Mouse (Mus musculus): ENCODE results near the gene Cdcp2.

Gene Cdcp2

DNA sequence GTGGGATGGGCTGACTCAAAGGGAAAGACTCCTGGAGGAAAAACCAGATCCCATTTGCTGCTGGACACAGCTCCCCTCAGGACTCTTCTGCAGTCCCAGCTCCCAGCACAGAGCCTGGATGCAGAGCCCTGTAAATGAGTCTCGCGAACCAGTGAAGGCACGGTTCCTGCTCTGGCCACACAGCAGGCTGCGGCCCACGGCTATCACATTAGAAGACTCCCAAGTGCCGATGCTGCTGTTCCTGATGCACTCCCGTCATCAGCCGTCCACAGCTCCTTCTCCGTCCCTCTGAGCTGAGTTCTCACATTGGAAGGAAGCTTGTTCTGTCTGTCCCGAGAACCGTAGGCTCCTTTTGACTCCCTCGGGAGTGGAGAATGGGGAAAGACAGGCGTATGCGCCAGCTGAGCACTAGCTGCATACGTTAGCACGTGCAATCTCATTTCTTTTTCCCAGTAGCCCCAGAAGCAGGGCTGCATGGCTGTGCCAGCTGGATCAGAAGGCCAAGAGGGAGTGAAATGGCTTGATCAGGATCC lies at the start of gene Cdcp2:
TSS of gene Cdcp2 (plus strand) at position 51 of the 533 bp plus-strand sequence.
- DNase-seq (ENCODE audit: low read depth, low spot score) = no peak

DNA sequence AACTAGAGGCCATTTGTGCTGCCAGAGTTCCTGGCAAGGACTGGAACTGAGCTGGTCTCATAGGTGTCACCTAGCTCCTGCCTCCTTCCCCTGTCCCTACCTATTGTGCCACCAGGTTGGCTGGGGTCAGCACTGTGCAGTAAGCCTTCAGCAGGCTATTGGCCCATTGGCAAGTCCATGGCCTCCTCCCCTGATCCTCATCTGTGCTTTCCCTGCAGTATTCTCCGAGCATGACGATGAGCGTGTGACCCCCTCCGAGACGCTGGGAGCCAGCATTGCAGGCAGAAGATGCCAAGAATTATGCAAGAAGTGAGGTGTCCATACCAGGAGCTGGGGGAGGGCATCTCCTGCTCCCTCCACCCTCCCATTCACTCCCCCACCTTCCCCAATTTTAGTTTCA lies 48.9 kb upstream of the Cdcp2 start:
- DNase-seq (ENCODE audit: low read depth, low spot score) = no peak

DNA sequence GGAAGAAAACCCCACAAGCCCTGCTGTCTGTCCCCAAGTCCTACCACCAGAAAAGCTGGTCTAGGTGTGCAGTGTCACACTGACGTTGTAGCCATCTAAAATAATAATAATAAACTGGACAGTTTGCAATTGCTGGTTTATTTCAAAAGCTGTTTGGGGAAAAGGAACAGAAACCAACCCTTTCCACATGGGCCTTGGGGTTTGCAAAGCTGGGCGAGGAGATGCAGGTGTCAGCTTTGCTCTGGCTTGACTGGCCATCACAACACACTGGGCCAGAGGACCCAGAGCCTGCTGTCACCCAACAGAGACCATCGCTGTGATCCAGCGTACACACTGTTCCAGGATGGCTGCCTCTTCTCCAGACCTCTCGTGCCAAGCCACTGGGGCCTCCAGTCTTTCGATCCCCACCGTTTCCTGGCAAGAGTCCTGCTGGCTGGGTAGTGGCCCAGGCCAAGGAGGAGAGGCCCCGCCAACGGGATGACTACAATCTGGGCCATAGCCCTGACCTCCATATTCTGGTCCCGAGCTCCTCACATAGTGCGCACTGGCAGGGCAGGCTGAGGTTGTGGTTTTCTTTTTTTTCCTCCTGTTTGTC lies 48.0 kb upstream of the Cdcp2 start:
- no peak for DNase-seq (ENCODE audit: low read depth, low spot score)

DNA sequence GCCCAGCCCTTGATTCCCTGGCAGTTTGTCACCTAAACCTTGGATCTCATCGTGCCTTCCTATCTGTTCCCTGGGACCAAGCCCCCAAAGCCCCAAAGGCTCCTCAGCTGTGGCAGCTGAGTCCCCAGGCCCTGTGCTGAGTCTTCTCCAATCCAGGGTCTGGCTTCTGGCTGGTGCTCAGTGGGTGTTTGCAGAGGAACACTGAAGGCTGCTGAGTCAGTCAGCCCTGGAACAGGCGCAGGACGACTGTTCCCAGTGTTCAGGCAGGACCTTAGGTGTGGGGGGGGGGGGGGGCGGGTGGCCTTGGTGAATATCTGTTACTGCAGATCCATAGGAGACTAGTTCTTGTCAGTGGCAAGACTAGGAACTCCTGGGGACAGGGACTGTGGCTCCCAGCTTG lies 44.8 kb upstream of the Cdcp2 start:
- no peak for DNase-seq (ENCODE audit: low read depth, low spot score)

DNA sequence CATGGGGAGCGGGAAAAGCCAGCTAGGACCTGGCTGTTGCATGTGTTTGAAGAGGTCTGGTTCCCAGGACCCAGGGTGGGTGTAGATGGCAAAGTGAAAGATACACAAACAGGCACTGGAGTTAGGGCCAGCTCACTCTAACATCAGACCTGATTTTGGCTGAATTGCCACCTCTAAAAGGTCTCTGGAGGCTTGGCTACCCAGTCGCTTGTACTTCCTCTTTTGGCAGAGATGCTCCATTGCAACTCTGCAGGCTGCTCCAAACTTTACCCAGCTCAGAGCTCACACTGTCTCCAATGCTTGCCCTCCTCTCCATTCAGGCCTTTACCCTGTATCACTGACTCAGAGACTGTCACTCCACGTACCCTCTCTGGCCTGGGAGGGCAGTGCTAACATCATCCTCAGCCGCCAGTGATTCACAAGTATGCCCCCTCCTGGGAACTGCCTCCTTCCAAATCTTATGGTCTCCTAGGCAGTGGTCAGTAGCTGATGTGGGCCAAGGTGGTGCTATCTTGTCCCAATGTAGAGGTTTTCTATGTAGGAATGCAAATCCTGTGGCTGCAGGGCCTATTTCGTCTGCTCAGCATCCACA lies 43.6 kb upstream of the Cdcp2 start:
- no peak for DNase-seq (ENCODE audit: low read depth, low spot score)

DNA sequence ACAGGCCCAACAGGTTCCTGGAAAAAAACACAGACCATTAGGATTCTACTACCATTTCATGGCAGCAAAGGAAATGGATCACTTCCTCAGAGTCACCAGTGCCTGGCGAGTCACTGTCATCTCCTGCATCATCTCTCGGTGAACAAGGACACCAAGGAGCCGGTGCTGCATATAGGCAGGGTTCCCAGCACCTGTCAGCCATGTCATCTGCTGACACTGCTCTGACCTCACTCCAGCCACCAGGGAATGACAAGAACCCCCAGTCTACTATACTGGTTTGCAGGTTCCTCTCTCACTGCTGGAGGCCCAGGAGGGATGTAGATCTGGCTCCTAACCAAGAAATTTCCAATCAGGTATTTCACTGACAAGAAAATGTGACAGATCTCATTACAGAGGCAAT lies 40.6 kb upstream of the Cdcp2 start:
- no peak for DNase-seq (ENCODE audit: low read depth, low spot score)

DNA sequence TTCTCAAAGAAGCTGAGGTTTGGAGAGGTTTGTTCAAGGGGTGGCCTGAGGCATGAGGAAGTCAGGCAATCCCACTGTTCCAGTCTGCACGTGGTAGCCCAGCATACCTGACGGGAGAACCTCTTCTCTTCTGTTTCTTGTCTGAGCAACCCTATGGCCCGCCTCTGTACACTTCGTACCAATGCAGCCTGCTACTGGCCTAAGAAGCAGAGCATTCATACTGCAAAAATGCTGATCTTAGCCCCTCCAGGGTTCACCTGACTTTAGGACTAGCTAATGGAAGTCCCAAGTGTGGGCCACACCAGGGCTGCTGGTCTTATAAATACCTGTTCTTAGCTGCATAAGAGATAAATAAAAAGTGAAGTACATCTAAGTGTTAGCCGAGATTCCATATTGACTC lies 38.3 kb upstream of the Cdcp2 start:
- no peak for DNase-seq (ENCODE audit: low read depth, low spot score)

DNA sequence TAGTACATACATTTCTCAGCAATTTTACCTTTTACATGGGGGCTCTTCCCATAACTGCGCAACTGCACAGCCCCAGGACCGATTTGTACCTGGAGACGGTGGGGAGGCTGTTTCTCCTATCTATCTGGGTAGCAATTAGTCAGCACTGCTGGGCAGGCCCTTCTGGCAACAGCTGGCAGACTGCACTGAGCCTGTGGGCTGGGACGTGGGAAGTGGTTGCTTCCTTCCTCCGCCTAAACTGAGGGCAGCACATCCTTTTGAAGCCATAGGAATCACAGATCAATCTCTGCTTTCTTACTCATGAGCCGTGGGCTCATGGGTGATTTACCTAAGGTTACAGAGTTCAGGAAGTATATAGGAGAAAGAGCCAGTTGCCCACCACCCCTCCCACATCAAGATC lies 37.9 kb upstream of the Cdcp2 start:
- no peak for DNase-seq (ENCODE audit: low read depth, low spot score)

DNA sequence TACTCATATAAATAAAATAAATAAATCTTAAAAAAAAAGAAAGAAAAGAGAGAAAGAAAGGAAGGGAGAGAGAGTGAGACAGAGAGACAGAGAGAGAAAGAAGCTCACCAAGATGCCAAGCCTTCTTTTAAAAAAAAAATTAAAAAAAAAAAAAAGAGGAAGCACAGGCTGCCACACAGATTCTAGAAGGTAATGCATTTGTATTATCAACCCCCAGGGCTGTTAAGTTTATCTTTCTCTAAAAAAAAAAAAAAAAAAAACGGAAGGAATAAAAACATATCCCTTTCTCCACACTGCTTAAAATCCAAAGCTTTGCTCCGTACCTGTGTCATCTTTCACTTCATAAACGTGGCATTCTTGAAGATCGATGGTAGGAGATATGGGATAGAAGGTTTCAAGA lies 35.1 kb upstream of the Cdcp2 start:
- no peak for DNase-seq (ENCODE audit: low read depth, low spot score)

DNA sequence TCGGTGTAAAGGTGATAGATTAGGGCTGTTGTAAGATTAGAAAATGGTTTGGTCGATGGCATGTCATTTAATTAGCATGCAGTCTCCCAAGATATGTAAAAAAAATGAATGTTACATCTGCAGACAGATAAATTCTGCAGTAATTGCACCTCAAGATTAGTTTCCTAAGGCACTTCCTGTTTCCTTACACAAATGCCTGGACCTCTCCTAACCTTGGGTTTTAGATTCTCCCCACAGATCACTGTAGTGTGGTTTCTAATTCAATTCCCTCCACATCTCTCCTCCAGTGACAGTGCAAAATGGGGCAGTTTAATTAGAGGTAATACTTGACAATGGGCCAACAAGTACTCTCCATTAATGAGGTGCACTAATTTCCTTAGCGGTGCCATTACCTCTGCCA lies 33.5 kb upstream of the Cdcp2 start:
- DNase-seq (ENCODE audit: low read depth, low spot score) = no peak

DNA sequence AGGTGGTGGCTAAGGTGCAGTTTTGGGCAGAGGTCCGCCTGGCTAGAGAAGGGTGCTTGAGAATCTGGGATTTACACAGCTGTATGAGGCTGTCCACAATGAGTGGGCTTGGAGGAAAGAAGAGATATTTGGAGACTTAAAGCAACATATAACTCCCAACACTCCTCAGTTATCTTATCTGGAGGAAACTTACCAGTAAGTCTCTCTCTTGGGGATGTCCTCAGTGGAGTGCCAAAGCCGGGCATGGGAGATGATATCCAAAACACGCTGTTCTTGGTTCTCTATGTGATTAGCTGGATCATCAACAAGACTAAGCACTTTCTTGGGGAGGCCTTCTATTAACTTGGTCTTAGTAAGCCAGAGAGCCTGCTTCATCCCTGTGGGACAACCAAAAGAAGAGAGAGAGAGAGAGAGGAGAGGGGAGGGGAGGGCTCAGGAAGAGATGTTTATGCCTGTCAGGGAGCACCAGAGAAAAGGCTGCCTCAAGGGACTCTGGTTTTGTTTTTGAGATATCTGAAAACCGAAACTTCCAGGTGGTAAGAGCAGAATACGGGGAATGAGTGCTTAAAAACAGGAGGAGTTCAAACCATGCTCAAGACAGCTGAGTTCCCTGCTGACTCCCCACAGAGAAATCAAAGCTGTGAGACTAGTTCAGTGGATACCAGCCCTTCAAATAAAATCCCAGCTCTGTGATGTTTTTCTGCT lies 32.1 kb upstream of the Cdcp2 start:
- no peak for DNase-seq (ENCODE audit: low read depth, low spot score)

DNA sequence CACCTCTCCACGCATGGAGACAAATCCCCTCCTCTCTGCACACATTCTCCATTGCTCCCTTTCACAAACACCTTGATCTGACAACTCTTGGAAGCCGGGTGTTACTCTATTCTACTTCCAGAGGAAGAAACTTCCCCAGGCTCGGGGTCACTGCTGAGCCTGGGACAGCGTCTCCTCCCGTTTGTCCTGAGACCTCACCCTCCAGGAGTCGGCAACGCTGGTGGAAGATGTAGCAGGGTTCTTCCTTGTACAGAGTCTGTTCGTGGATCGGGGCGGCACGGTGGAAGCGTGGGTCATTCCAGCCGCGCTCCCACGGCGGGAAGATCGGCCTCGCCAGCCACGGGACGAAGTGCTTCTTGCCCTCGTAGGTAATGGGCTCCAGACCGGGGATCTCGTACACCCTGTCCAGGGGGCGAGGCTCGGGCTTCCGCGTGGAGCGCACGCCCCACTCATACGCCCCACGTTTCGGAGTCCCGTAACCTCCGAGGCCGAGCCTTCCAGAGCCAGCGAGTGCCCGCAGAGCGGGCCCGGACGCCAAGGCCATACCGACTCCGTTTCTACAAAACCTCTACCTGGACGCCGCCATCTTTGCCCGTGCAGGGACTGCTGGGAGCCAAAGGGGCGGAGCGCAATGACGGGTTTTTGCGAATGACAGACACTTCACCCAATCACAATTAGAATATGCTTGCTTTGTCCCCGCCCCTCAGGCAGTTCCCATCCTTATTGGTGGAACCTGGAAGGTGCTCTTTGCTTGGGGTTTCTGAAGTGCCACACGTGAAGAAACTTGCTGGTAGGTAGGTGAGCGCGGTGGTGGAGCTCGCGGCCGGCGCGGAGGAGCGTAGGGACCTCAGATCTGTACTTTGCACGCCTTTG lies 30.2 kb upstream of the Cdcp2 start, which contains the start of the genes Mrpl37 and Cyb5rl:
TSS of gene Mrpl37 (minus strand) at position 617 of the 873 bp plus-strand sequence.
TSS of gene Cyb5rl (plus strand) at position 737 of the 873 bp plus-strand sequence.
- peak; percentile 95 for DNase-seq (ENCODE audit: low read depth, low spot score)

DNA sequence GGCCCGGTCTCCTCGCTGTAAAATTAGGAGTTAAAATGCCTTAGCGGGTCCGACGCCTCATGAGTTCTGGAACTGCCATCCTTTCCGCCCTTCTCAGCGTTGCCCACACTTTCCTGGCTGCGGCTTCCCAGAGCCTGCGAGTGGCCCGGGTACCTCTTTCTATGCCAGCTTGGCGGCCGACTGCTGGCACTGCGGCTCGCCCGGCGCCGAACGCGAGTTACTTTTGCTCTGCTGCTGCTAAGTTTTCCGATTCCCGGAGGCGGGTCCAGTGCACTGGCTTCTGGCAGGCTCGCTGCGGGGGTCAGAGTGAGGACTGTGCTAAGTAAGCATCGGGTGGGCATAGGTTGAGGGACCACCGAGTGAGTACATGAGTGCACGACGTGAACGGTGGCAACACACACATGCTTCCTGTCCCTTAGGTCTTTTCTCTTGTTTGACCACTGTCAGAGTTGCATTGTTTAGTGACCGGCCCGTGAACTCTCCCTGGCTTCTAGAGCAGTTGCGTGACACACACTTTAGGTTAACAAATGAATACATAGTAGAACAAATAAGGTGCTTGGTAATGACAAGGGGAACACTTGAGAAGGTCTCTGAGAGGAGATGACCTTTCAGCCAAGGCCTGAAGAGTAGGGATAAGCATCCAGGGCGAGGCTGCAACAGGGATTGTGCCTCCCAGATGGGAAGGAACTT lies 29.4 kb upstream of the Cdcp2 start:
- DNase-seq (ENCODE audit: low read depth, low spot score) = no peak

DNA sequence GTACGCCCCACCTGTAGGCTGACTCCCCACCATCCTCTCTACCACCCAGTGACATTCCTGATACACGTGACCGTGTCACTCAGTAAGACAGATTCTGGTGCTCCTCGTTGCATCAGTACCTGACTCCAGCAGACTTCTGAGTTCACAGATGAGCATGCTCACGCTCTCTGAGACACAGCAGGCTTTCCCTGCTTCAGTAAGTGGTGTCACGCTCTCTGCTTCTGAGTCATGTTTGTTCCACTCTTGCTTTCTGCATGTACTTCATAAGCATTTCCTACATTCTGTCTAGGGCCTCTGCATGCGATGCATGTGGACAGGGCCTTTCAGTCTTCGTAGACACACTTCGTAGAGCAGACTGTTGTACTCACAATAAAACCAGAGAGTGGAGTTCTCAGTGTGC lies 24.3 kb upstream of the Cdcp2 start:
- DNase-seq (ENCODE audit: low read depth, low spot score) = no peak

DNA sequence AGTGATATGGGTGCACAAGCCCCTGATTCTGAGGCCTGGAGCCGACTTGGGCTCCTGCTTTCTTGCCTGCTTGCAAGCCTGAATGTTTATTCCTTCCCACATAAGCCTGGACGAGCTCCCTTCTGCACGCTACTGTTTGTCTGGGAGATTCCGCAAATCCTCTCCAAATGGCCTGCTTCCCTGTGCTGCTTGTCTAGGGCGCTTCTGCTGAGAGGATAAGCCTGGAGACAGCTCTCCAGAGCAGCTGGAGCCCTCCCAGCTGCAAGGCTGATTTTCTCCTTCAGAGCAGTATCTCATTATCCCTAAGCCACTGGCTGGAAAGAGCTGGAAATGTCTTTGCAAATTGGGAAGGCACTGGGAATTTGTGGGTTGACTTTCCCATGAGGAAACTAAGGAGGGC lies 21.2 kb upstream of the Cdcp2 start:
- DNase-seq (ENCODE audit: low read depth, low spot score) = peak; percentile 38

DNA sequence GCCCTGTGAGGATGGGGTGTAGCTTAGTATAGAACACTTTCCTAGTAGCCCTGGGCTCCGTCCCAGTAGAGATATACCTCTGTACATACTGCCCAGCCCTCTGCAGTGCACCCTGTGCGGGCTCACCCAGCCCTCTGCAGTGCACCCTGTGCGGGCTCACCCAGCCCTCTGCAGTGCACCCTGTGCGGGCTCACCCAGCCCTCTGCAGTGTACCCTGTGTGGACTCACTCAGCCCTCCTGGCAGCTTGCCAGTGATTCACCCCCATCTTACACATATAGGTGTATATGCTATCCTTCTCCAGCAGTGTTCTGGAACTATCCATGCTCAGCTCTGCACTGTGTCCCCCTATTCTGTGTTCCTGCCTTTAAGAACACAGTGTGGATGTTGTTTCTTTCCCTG lies 17.8 kb upstream of the Cdcp2 start:
- no peak for DNase-seq (ENCODE audit: low read depth, low spot score)

DNA sequence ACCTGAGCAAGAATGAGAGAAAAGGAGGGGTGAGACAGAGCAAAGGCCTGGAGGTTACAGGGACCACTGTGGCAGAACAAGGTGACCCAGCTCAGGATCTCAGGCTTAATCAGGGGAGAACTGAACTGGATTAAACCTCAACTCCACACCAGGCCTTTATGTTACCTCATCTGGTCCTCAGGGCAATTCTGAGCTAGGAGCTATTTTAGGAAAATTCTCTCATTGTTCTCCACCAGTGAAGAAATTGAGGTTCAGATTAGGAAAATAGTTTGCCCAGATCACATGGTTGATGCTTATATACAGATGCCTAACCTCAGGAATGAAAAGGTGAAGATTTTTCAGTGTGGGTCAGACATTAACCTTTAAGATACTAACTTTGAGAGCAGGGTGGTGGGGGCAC lies 17.0 kb upstream of the Cdcp2 start:
- DNase-seq (ENCODE audit: low read depth, low spot score) = no peak

DNA sequence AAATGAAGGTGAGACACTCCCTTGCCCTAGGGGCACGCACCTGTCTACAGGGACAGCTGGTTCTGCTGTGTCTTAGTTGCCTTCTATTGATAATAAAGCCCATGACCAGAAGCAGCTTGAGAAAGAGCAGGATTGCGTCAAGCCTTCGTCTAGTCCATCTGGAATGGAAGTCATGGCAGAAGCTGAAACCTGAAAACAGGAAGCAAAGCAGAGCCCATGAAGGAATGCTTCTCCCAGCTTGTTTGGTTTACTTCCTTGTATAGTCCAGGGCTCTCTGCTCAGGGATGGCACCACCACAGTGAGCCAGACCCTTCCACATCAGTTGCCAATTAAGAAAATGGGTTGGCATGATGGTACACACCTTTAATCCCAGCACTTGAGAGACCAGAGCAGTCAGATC lies 14.5 kb upstream of the Cdcp2 start:
- DNase-seq (ENCODE audit: low read depth, low spot score) = no peak

DNA sequence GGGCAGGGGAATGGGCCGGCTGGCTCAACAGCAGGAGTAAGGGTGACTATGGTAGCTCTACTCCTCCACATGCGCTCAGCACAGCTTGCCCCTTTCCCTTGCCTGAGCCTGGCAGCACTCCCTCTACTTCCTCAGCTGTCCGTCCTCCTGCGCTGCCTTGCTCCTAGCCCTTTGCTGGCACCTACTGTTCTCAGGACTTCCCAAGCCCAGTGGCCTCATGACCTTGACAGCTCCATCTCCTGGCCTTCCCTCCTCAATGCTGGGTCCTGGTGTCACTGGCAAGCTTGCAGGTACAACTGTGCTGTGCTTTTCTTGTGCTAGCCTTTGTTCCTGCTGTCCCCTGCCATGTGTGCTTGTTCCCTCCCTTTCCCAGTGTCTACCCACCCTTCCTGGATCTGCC lies 13.6 kb upstream of the Cdcp2 start:
- no peak for DNase-seq (ENCODE audit: low read depth, low spot score)

DNA sequence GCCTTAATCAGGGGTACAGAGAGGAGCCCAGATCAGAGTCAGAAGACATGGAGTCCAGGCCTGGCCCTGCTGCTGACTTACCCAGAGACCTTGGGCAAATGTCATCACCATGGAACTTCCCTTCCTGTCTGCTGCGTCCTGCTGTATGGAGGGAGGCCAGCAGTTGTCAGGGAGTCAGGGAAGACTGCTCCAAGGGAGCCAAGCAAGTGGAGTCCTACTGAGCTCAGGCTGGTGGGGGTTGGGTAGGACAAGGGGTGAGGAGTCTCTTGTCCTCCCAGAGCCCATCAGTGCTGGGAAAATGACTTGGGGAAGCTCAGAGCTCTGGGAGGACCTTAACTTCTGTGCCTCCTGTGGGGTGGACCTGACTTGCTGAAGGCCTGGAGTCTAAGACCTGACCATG lies 12.3 kb upstream of the Cdcp2 start:
- DNase-seq (ENCODE audit: low read depth, low spot score) = no peak

DNA sequence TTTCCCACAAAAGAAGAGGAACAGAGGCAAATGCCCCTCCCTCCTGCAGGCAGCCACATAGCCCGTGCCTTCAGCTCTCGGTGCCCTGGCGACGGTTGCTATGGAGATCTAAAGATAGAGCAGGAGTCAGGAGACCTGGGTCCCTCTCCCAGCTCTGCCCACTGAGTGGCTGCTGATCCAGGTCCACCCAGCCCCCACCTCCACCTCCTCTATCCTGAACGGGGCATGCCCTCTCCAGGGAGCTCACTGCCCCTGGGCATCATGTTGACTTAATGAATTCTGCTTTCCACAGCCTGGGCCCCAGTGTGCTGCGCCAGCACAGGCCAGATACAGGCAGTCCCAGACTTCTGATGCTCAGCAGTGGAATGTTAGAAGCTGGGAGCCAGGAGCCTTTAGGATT lies 11.8 kb upstream of the Cdcp2 start:
- DNase-seq (ENCODE audit: low read depth, low spot score) = peak; percentile 79
